In genomic region chr14:121697709-121698619, GRCm38 (mm10) we compare ENCODE assay signal across 8 mouse cellular contexts.
DNase-seq lines count a peak whose midpoint lies in the region; ATAC-seq and TF ChIP-seq lines count a peak whose summit lies in the region.

No protein-coding gene starts in this region.

- H3K4me1 ChIP-seq in CH12.LX (ENCODE audit: control insufficient read depth in 1 of 2, insufficient read depth in 2 of 2): peaks cover 45 to 87% of the 10 kb centered on the region in 2 experiments
- peaks cover 14% of the 10 kb centered on the region for H3K4me1 ChIP-seq in hindbrain, embryonic 13.5 days (replicated peaks)

- in situ Hi-C loops in CH12.LX (cut with MboI; ENCODE audit: low pct_ligation_motif_present, low pct_unique_long_range_greater_than_20kb, low sequenced_read_pairs): no loop called here

- no peak for TF ChIP-seq EP300 in CH12.LX (IDR thresholded peaks at IDR 0.05; ENCODE audit: low read length)

- peaks cover 3% of the 10 kb centered on the region; the same call in 1 of the 2 replicates for H3K79me2 ChIP-seq in CH12.LX (replicated peaks; ENCODE audit: control insufficient read depth, extremely low read depth, insufficient read depth, poor library complexity, severe bottlenecking)

- peak overlapping the region; percentile 4 for H3K9ac ChIP-seq in CH12.LX (ENCODE audit: insufficient read depth, low read depth)
- peak overlapping the region; percentile 69 for H3K9ac ChIP-seq in hindbrain, embryonic 13.5 days

- DNase-seq in CH12.LX (ENCODE audit: extremely low read depth): no peak
- DNase-seq in brain, adult 2 months (ENCODE audit: low read depth, low spot score): peak; percentile 89
- DNase-seq in gastrocnemius, adult 2 months: peak; percentile 79
- DNase-seq in layer of hippocampus, postnatal 36 days: peak; percentile 55 to 66
- DNase-seq in lung, postnatal 10 days: peak; percentile 83
- peak; percentile 57 for DNase-seq in retina, embryonic 14.5 days (ENCODE audit: low spot score)
- DNase-seq in natural killer cell, adult 2 months (ENCODE audit: low spot score in 2 of 2): no peak

- no peaks in the 10 kb centered on the region for H3K36me3 ChIP-seq in CH12.LX (replicated peaks in 1 of 2; ENCODE audit: control insufficient read depth in 1 of 2, insufficient read depth in 1 of 2, low read length in 1 of 2)
- H3K36me3 ChIP-seq in hindbrain, embryonic 13.5 days: no peaks in the 10 kb centered on the region

- no peaks in the 10 kb centered on the region for H3K9me3 ChIP-seq in CH12.LX (replicated peaks; ENCODE audit: low read length)
- no peaks in the 10 kb centered on the region for H3K9me3 ChIP-seq in hindbrain, embryonic 13.5 days

- TF ChIP-seq CTCF in CH12.LX (conservative IDR thresholded peaks at IDR 0.05 in 1 of 2, IDR thresholded peaks at IDR 0.05 in 1 of 2; ENCODE audit: low read depth in 2 of 2, low read length in 2 of 2): no peak
- TF ChIP-seq CTCF in gastrocnemius, adult 2 months (IDR thresholded peaks at IDR 0.05): peak; percentile 15; the same call in 1 of the 2 replicates

- no peak for TF ChIP-seq RAD21 in CH12.LX (IDR thresholded peaks at IDR 0.05; ENCODE audit: low read depth, low read length)

- peak overlapping the region in 2 of 3 experiments; percentile 19 to 49 for H3K4me3 ChIP-seq in CH12.LX (replicated peaks in 1 of 3; ENCODE audit: low read depth in 2 of 3, low read length in 2 of 3, poor library complexity in 1 of 3)
- peak overlapping the region; percentile 81 for H3K4me3 ChIP-seq in gastrocnemius, adult 2 months
- H3K4me3 ChIP-seq in hindbrain, embryonic 13.5 days: peak overlapping the region; percentile 33

- dilution Hi-C loops in CH12.LX (cut with MboI; ENCODE audit: extremely low pct_ligation_motif_present, extremely low pct_unique_long_range_greater_than_20kb, low sequenced_read_pairs): no loop called here

- intact Hi-C loops in gastrocnemius, adult 2 months (cut with DNase I): loop anchor here (2.0 to 5.0 kb wide), 3 partner anchors 36 to 54 kb away; no protein-coding TSS in a partner anchor

- H3K27ac ChIP-seq in CH12.LX (ENCODE audit: insufficient read depth, low read depth): peak overlapping the region; percentile 13; the same call in 1 of the 2 replicates
- peak overlapping the region; percentile 83 for H3K27ac ChIP-seq in gastrocnemius, adult 2 months
- H3K27ac ChIP-seq in hindbrain, embryonic 13.5 days: peak overlapping the region; percentile 66

- peak; percentile 82 for ATAC-seq in hindbrain, embryonic 13.5 days (ENCODE audit: low FRiP score)

- TF ChIP-seq POLR2A in CH12.LX (IDR thresholded peaks at IDR 0.05; ENCODE audit: low read depth, low read length): no peak

- H3K27me3 ChIP-seq in CH12.LX (replicated peaks): no peaks in the 10 kb centered on the region
- H3K27me3 ChIP-seq in hindbrain, embryonic 13.5 days: no peaks in the 10 kb centered on the region

- peak overlapping the region; percentile 53 for H3K4me2 ChIP-seq in CH12.LX (ENCODE audit: insufficient read depth, low read depth, poor library complexity, severe bottlenecking)
- peak overlapping the region; percentile 57 for H3K4me2 ChIP-seq in hindbrain, embryonic 13.5 days

- WGBS in hindbrain, embryonic 13.5 days: 11% methylated on average over 23 of the region's 23 CpGs

TF ChIP-seq in CH12.LX, 34 proteins besides CTCF, POLR2A, EP300 and RAD21:
- peak; percentile 73 for TF ChIP-seq ZNF384 (IDR thresholded peaks at IDR 0.05; ENCODE audit: low read depth, low read length)
- no peak for TF ChIP-seq JUND (conservative IDR thresholded peaks at IDR 0.05; ENCODE audit: low read depth, low read length)
- TF ChIP-seq PAX5 (IDR thresholded peaks at IDR 0.05; ENCODE audit: low read length): no peak
- no peak for TF ChIP-seq E2F4 (IDR thresholded peaks at IDR 0.05; ENCODE audit: insufficient replicate concordance, low read depth, low read length)
- peak; percentile 16; the same call in 1 of the 2 replicates for TF ChIP-seq CHD1 (IDR thresholded peaks at IDR 0.05; ENCODE audit: low read depth, low read length)
- TF ChIP-seq BHLHE40 (IDR thresholded peaks at IDR 0.05; ENCODE audit: low read depth, low read length): no peak
- TF ChIP-seq UBTF (IDR thresholded peaks at IDR 0.05; ENCODE audit: low read depth, low read length): 0 out of 2 replicates have a peak, but pooled peaks have one; percentile 16
- no peak for TF ChIP-seq KAT2A (IDR thresholded peaks at IDR 0.05; ENCODE audit: insufficient replicate concordance, low read length)
- no peak for TF ChIP-seq POLR2AphosphoS2 (IDR thresholded peaks at IDR 0.05; ENCODE audit: low read depth, low read length)
- no peak for TF ChIP-seq TCF12 (IDR thresholded peaks at IDR 0.05; ENCODE audit: low read depth, low read length)
- 0 out of 2 replicates have a peak, but pooled peaks have one; percentile 24 for TF ChIP-seq MXI1 (IDR thresholded peaks at IDR 0.05; ENCODE audit: low read depth, low read length)
- no peak for TF ChIP-seq ZKSCAN1 (IDR thresholded peaks at IDR 0.05; ENCODE audit: borderline replicate concordance, low read depth, low read length)
- no peak for TF ChIP-seq RCOR1 (conservative IDR thresholded peaks at IDR 0.05; ENCODE audit: low read depth, low read length)
- peak; percentile 63; the same call in 1 of the 2 replicates for TF ChIP-seq SIN3A (IDR thresholded peaks at IDR 0.05; ENCODE audit: low read length)
- no peak for TF ChIP-seq SMC3 (IDR thresholded peaks at IDR 0.05; ENCODE audit: low read depth, low read length)
- no peak for TF ChIP-seq CHD2 (IDR thresholded peaks at IDR 0.05; ENCODE audit: low read length)
- TF ChIP-seq MAX (IDR thresholded peaks at IDR 0.05; ENCODE audit: low read length): no peak
- no peak for TF ChIP-seq ZMIZ1 (IDR thresholded peaks at IDR 0.05; ENCODE audit: low read depth, low read length)
- TF ChIP-seq MEF2A (IDR thresholded peaks at IDR 0.05; ENCODE audit: borderline replicate concordance, low read depth, low read length): no peak
- no peak for TF ChIP-seq ETS1 (conservative IDR thresholded peaks at IDR 0.05; ENCODE audit: low read depth, low read length)
- no peak for TF ChIP-seq HCFC1 (IDR thresholded peaks at IDR 0.05; ENCODE audit: low read depth, low read length)
- TF ChIP-seq NELFE (IDR thresholded peaks at IDR 0.05; ENCODE audit: low read depth, low read length): no peak
- TF ChIP-seq MAFK (IDR thresholded peaks at IDR 0.05; ENCODE audit: insufficient replicate concordance, low read length): no peak
- TF ChIP-seq MAZ (IDR thresholded peaks at IDR 0.05; ENCODE audit: low read depth, low read length): no peak
- no peak for TF ChIP-seq GABPA (IDR thresholded peaks at IDR 0.05; ENCODE audit: insufficient replicate concordance, low read depth, low read length)
- TF ChIP-seq ZC3H11A (IDR thresholded peaks at IDR 0.05; ENCODE audit: low read depth, low read length): no peak
- TF ChIP-seq JUN (IDR thresholded peaks at IDR 0.05; ENCODE audit: insufficient read depth, low read depth, low read length): no peak
- TF ChIP-seq IRF4 (IDR thresholded peaks at IDR 0.05; ENCODE audit: low read depth, low read length): no peak

Comparison
In these comparisons a context has a peak if more than half of its experiments do, and no peak if none do; other contexts are left out.
1. DNase-seq: peak in brain, adult 2 months (single experiment), gastrocnemius, adult 2 months (single experiment), layer of hippocampus, postnatal 36 days (2 of 2), lung, postnatal 10 days (single experiment) and retina, embryonic 14.5 days (single experiment); none in CH12.LX (single experiment) and natural killer cell, adult 2 months (0 of 2).
2. H3K27ac ChIP-seq: peak in every context shown above with its lines; median percentile 83 in gastrocnemius, adult 2 months; 66 in hindbrain, embryonic 13.5 days; 13 in CH12.LX.
3. Peak in every context shown above with its lines, with median percentiles within 50 percentile points of each other: H3K4me3 ChIP-seq.